In the genomic region with DNA sequence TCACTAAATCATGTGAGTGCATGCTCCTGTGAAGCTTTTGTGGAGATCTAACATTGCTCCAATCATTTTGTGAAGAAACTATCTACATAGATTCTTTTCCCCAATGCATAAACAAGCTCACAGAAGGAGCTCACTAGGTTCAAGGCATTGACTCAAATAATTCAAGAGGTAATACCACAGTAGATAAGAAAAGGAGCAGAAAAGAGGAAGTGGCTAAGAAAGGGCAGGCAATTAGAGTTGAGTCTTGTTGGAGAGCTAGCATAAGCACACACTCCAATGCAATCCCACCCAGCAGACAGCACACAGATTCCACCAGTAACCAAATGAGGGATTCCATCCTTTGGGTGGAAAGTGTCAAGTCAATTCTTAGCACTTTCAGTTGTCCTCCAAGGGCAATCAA, we compare ENCODE assay signal across 27 mouse cellular contexts.
DNase-seq lines count a peak whose midpoint lies in the region; ATAC-seq and TF ChIP-seq lines count a peak whose summit lies in the region.
"Had no signal": no experiment of that assay in that cellular context is flagged by ENCODE, and none has a peak within 500 bp of the region (broad histone marks: within the 10 kb centered on the region; RNA-seq: fewer than 3 reads in every experiment).

No protein-coding gene starts in this region.

- TF ChIP-seq CTCF in gastrocnemius, adult 2 months (IDR thresholded peaks at IDR 0.05): no peak
- TF ChIP-seq CTCF in layer of hippocampus, adult 2 months (conservative IDR thresholded peaks at IDR 0.05): no peak
- TF ChIP-seq CTCF in left cerebral cortex, adult 2 months (IDR thresholded peaks at IDR 0.05): no peak

- no peak overlapping the region for H3K27ac ChIP-seq in gastrocnemius, adult 2 months
- H3K27ac ChIP-seq in layer of hippocampus, adult 2 months: no peak overlapping the region
- no peak overlapping the region for H3K27ac ChIP-seq in left cerebral cortex, adult 2 months
- H3K27ac ChIP-seq: forebrain, embryonic 13.5 days; hindbrain, embryonic 12.5 days; hindbrain, postnatal 0 days; kidney, postnatal 0 days; liver, embryonic 15.5 days; midbrain, embryonic 12.5 days had no signal

- H3K4me3 ChIP-seq in gastrocnemius, adult 2 months: no peak overlapping the region
- no peak overlapping the region for H3K4me3 ChIP-seq in layer of hippocampus, adult 2 months
- H3K4me3 ChIP-seq in left cerebral cortex, adult 2 months: no peak overlapping the region
- H3K4me3 ChIP-seq: forebrain, embryonic 13.5 days; hindbrain, embryonic 12.5 days; liver, embryonic 15.5 days; midbrain, embryonic 12.5 days had no signal

- peak; percentile 63 for ATAC-seq in CD4-positive, CD25-positive, alpha-beta regulatory T cell, adult 4 months
- peak; percentile 71 for ATAC-seq in megakaryocyte, adult 5-6 weeks (ENCODE audit: poor library complexity, severe bottlenecking)
- peak; percentile 62; the same call in 1 of the 2 replicates for ATAC-seq in neutrophil, adult 5-6 weeks (ENCODE audit: extremely low read depth, insufficient number of reproducible peaks, low FRiP score, poor library complexity, severe bottlenecking)
- ATAC-seq: forebrain, embryonic 13.5 days; hindbrain, postnatal 0 days; intestine, embryonic 16.5 days; Patski had no signal

- peak; percentile 9 for DNase-seq in c-Kit-positive CD71-negative TER-119-negative erythroid progenitor cells, embryonic 14.5 days (ENCODE audit: low read depth)
- DNase-seq in gastrocnemius, adult 2 months: no peak
- DNase-seq in layer of hippocampus, adult 2 months (ENCODE audit: low spot score in 2 of 2): no peak
- DNase-seq in left cerebral cortex, adult 2 months (ENCODE audit: extremely low spot score in 1 of 2, low spot score in 2 of 2): no peak
- no peak for DNase-seq in ovary, postnatal 36 days (ENCODE audit: low spot score)
- DNase-seq: adrenal gland, postnatal 10 days; cerebellum, adult 11-12 months; cerebellum, postnatal 10 days; gastrocnemius, postnatal 25 days; heart, postnatal 14 days; kidney, adult 8-10 months; layer of hippocampus, adult 9-11 months; liver; lung, embryonic 14.5 days; lung, postnatal 14 days; right cerebral cortex, adult 18-20 months had no signal

- intact Hi-C loops in gastrocnemius, adult 2 months (cut with DNase I): no loop called here
- intact Hi-C loops in left cerebral cortex, adult 2 months (cut with DNase I): no loop called here
